9 mouse cellular contexts compared by ENCODE assay signal in genomic region chr9:64174766-64175165, GRCm38 (mm10). TPM values are rescaled to one million over a fixed set of nuclear protein-coding genes. Genes with fewer than 3 reads are reported as not detected.
DNase-seq lines count a peak whose midpoint lies in the region; ATAC-seq and TF ChIP-seq lines count a peak whose summit lies in the region.
"Had no signal": no experiment of that assay in that cellular context is flagged by ENCODE, and none has a peak within 500 bp of the region (broad histone marks: within the 10 kb centered on the region; RNA-seq: fewer than 3 reads in every experiment).

No protein-coding gene starts in this region.

- TF ChIP-seq RAD21 in MEL (IDR thresholded peaks at IDR 0.05; ENCODE audit: low read depth, low read length): no peak

- TF ChIP-seq CTCF in MEL (IDR thresholded peaks at IDR 0.05 in 2 of 3, conservative IDR thresholded peaks at IDR 0.05 in 1 of 3; ENCODE audit: control insufficient read depth in 1 of 3, insufficient read depth in 1 of 3, low read depth in 2 of 3, low read length in 3 of 3, poor library complexity in 1 of 3, severe bottlenecking in 1 of 3): no peak

- no peak overlapping the region for H3K27ac ChIP-seq in heart, embryonic 15.5 days
- H3K27ac ChIP-seq in MEL (ENCODE audit: control insufficient read depth, low read depth, low read length): peak overlapping the region; percentile 68
- H3K27ac ChIP-seq in hindbrain, embryonic 13.5 days: no peak overlapping the region
- no peak overlapping the region for H3K27ac ChIP-seq in midbrain, embryonic 12.5 days (replicated peaks)

- ATAC-seq in heart, embryonic 15.5 days (replicated peaks; ENCODE audit: insufficient number of reproducible peaks, insufficient read depth, low FRiP score, low read depth): no peak
- no peak for ATAC-seq in hindbrain, embryonic 13.5 days (ENCODE audit: low FRiP score)
- no peak for ATAC-seq in midbrain, embryonic 12.5 days (ENCODE audit: low FRiP score, low read depth)

- WGBS in heart, embryonic 15.5 days: 59% methylated on average over 8 of the region's 8 CpGs
- 75% methylated on average over 8 of the region's 8 CpGs for WGBS in hindbrain, embryonic 13.5 days
- 77% methylated on average over 8 of the region's 8 CpGs for WGBS in midbrain, embryonic 12.5 days

- H3K27me3 ChIP-seq in heart, embryonic 15.5 days: no peaks in the 10 kb centered on the region
- no peaks in the 10 kb centered on the region for H3K27me3 ChIP-seq in MEL (ENCODE audit: control insufficient read depth in 1 of 2, insufficient read depth in 2 of 2, low read length in 2 of 2)
- H3K27me3 ChIP-seq in hindbrain, embryonic 13.5 days: no peaks in the 10 kb centered on the region
- no peaks in the 10 kb centered on the region for H3K27me3 ChIP-seq in midbrain, embryonic 12.5 days

- intact Hi-C loops in left cerebral cortex, postnatal 36 days (cut with DNase I): no loop called here

- TF ChIP-seq EP300 in MEL (IDR thresholded peaks at IDR 0.05; ENCODE audit: low read depth in 1 of 2, low read length in 2 of 2): no peak

- H3K4me3 ChIP-seq in heart, embryonic 15.5 days: peak overlapping the region; percentile 99
- H3K4me3 ChIP-seq in MEL (ENCODE audit: control insufficient read depth in 1 of 2, insufficient read depth in 1 of 2, low read depth in 2 of 2, low read length in 2 of 2): peak overlapping the region; percentile 74 to 91
- H3K4me3 ChIP-seq in hindbrain, embryonic 13.5 days: peak overlapping the region; percentile 93
- H3K4me3 ChIP-seq in midbrain, embryonic 12.5 days: peak overlapping the region; percentile 95; the same call in 1 of the 2 replicates

- peaks cover 40% of the 10 kb centered on the region for H3K36me3 ChIP-seq in heart, embryonic 15.5 days
- H3K36me3 ChIP-seq in MEL (ENCODE audit: control insufficient read depth in 1 of 2, insufficient read depth in 2 of 2, low read length in 2 of 2): peaks cover 29 to 46% of the 10 kb centered on the region in 2 experiments
- H3K36me3 ChIP-seq in hindbrain, embryonic 13.5 days: peaks cover 40% of the 10 kb centered on the region
- H3K36me3 ChIP-seq in midbrain, embryonic 12.5 days: peaks cover 37% of the 10 kb centered on the region

- no peak for TF ChIP-seq POLR2A in MEL (IDR thresholded peaks at IDR 0.05; ENCODE audit: control insufficient read depth in 1 of 2, insufficient read depth in 1 of 2, low read depth in 1 of 2, low read length in 2 of 2, poor library complexity in 1 of 2)

- H3K4me2 ChIP-seq in heart, embryonic 15.5 days: peak overlapping the region; percentile 86
- H3K4me2 ChIP-seq in hindbrain, embryonic 13.5 days: peak overlapping the region; percentile 83
- H3K4me2 ChIP-seq in midbrain, embryonic 12.5 days (replicated peaks): peak overlapping the region; percentile 86; the same call in 1 of the 2 replicates

- no peak overlapping the region for H3K9ac ChIP-seq in heart, embryonic 15.5 days
- peak overlapping the region; percentile 100 for H3K9ac ChIP-seq in MEL (ENCODE audit: control insufficient read depth, low read depth, low read length, poor library complexity, severe bottlenecking)
- peak overlapping the region; percentile 39; the same call in 1 of the 2 replicates for H3K9ac ChIP-seq in hindbrain, embryonic 13.5 days
- no peak overlapping the region for H3K9ac ChIP-seq in midbrain, embryonic 12.5 days (replicated peaks)

- no peaks in the 10 kb centered on the region for H3K9me3 ChIP-seq in heart, embryonic 15.5 days (replicated peaks)
- no peaks in the 10 kb centered on the region for H3K9me3 ChIP-seq in MEL (replicated peaks; ENCODE audit: insufficient read depth, low read length)
- H3K9me3 ChIP-seq in hindbrain, embryonic 13.5 days: no peaks in the 10 kb centered on the region
- no peaks in the 10 kb centered on the region for H3K9me3 ChIP-seq in midbrain, embryonic 12.5 days

- H3K79me2 ChIP-seq in MEL (ENCODE audit: control insufficient read depth, insufficient read depth, low read length, poor library complexity): peaks cover 59% of the 10 kb centered on the region

- H3K4me1 ChIP-seq in heart, embryonic 15.5 days (replicated peaks): peaks cover 18% of the 10 kb centered on the region
- H3K4me1 ChIP-seq in MEL (ENCODE audit: control insufficient read depth in 1 of 2, insufficient read depth in 2 of 2, low read length in 2 of 2): peaks cover 0 to 11% of the 10 kb centered on the region in 2 experiments; a peak in 3 of 4 replicates
- peaks cover 35% of the 10 kb centered on the region for H3K4me1 ChIP-seq in hindbrain, embryonic 13.5 days (replicated peaks)
- H3K4me1 ChIP-seq in midbrain, embryonic 12.5 days: peaks cover 13% of the 10 kb centered on the region

- DNase-seq in heart, adult 9 months (ENCODE audit: low spot score in 2 of 2): no peak
- no peak for DNase-seq in MEL (ENCODE audit: low read depth, low spot score)
- no peak for DNase-seq in spleen, postnatal 14 days (ENCODE audit: low spot score in 2 of 2)
- no peak for DNase-seq in left cerebral cortex, postnatal 36 days (ENCODE audit: low spot score in 2 of 2)
- DNase-seq in ovary, postnatal 10 days (ENCODE audit: low spot score): no peak
- DNase-seq: kidney, adult 2 months had no signal

TF ChIP-seq in MEL, 35 proteins besides CTCF, POLR2A, EP300 and RAD21:
- no peak for TF ChIP-seq HCFC1 (IDR thresholded peaks at IDR 0.05; ENCODE audit: low read depth, low read length)
- 0 out of 2 replicates have a peak, but pooled peaks have one; percentile 70 for TF ChIP-seq CHD1 (IDR thresholded peaks at IDR 0.05; ENCODE audit: low read depth, low read length)

RNA-seq across cellular contexts. Expression of gene Rpl4, which starts 1.6 kb away (rescaled TPM):
- 648 and 701 TPM in 2 replicates for polyA plus RNA-seq in heart, embryonic 15.5 days (2015; fragmentation: Nextera tagmentation; extraction: Ambion mirVana)
- total RNA-seq in MEL (2012; rRNA removed): 1,761 and 1,775 TPM in 2 replicates
- polyA plus RNA-seq in MEL (2012; ENCODE audit: insufficient read depth in 1 of 2, insufficient read length in 2 of 2, low read depth in 1 of 2, low replicate concordance in 2 of 2, missing spikeins in 1 of 2): 1,000 to 10,000 TPM in 1 of 2 experiments, 100 to 1,000 TPM in 1; 124 to 3,157 TPM
- 659 and 664 TPM in 2 replicates for polyA plus RNA-seq in hindbrain, embryonic 13.5 days (2015; fragmentation: Nextera tagmentation; extraction: Ambion mirVana)
- 799 and 822 TPM in 2 replicates for polyA plus RNA-seq in midbrain, embryonic 12.5 days (2016; fragmentation: Nextera tagmentation; extraction: Ambion mirVana)
- 100 to 1,000 TPM; 475 to 553 TPM for total RNA-seq in left cerebral cortex, postnatal 36 days (2021)

RNA-seq across cellular contexts. Expression of gene Zwilch, which starts 1.9 kb away (rescaled TPM):
- 14.7 and 19.2 TPM in 2 replicates for polyA plus RNA-seq in heart, embryonic 15.5 days (2015; fragmentation: Nextera tagmentation; extraction: Ambion mirVana)
- total RNA-seq in MEL (2012; rRNA removed): 60.6 and 67.5 TPM in 2 replicates
- polyA plus RNA-seq in MEL (2012; ENCODE audit: insufficient read depth in 1 of 2, insufficient read length in 2 of 2, low read depth in 1 of 2, low replicate concordance in 2 of 2, missing spikeins in 1 of 2): 10 to 100 TPM in 1 of 2 experiments, not detected in 1; 89.2 TPM
- polyA plus RNA-seq in hindbrain, embryonic 13.5 days (2015; fragmentation: Nextera tagmentation; extraction: Ambion mirVana): 6.5 and 7.3 TPM in 2 replicates
- polyA plus RNA-seq in midbrain, embryonic 12.5 days (2016; fragmentation: Nextera tagmentation; extraction: Ambion mirVana): 24.8 and 27.9 TPM in 2 replicates
- 1 to 10 TPM; 2.7 to 4.2 TPM for total RNA-seq in left cerebral cortex, postnatal 36 days (2021)

RNA-seq across cellular contexts. Expression of gene Snapc5, which starts 4.3 kb away (rescaled TPM):
- polyA plus RNA-seq in heart, embryonic 15.5 days (2015; fragmentation: Nextera tagmentation; extraction: Ambion mirVana): 29.6 and 29.9 TPM in 2 replicates
- 9.4 and 10.6 TPM in 2 replicates for total RNA-seq in MEL (2012; rRNA removed)
- 1 to 10 TPM in 1 of 2 experiments, not detected in 1; 8.6 TPM for polyA plus RNA-seq in MEL (2012; ENCODE audit: insufficient read depth in 1 of 2, insufficient read length in 2 of 2, low read depth in 1 of 2, low replicate concordance in 2 of 2, missing spikeins in 1 of 2)
- polyA plus RNA-seq in hindbrain, embryonic 13.5 days (2015; fragmentation: Nextera tagmentation; extraction: Ambion mirVana): 40.5 and 40.8 TPM in 2 replicates
- polyA plus RNA-seq in midbrain, embryonic 12.5 days (2016; fragmentation: Nextera tagmentation; extraction: Ambion mirVana): 34.5 and 35.4 TPM in 2 replicates
- total RNA-seq in left cerebral cortex, postnatal 36 days (2021): 10 to 100 TPM; 20.5 to 22.4 TPM

RNA-seq across cellular contexts. Expression of gene Lctl, which starts 57.8 kb away (rescaled TPM):
- 0.13 TPM in 1 of 2 replicates, not detected in the other for polyA plus RNA-seq in heart, embryonic 15.5 days (2015; fragmentation: Nextera tagmentation; extraction: Ambion mirVana)
- 0.46 and 0.54 TPM in 2 replicates for total RNA-seq in MEL (2012; rRNA removed)
- not detected for polyA plus RNA-seq in MEL (2012; ENCODE audit: insufficient read depth in 1 of 2, insufficient read length in 2 of 2, low read depth in 1 of 2, low replicate concordance in 2 of 2, missing spikeins in 1 of 2)
- 0.12 TPM in 1 of 2 replicates, not detected in the other for polyA plus RNA-seq in hindbrain, embryonic 13.5 days (2015; fragmentation: Nextera tagmentation; extraction: Ambion mirVana)
- polyA plus RNA-seq in midbrain, embryonic 12.5 days (2016; fragmentation: Nextera tagmentation; extraction: Ambion mirVana): not detected in 2 replicates
- total RNA-seq in left cerebral cortex, postnatal 36 days (2021): not detected

Comparison
In these comparisons a context has a peak if more than half of its experiments do, and no peak if none do; other contexts are left out.
1. H3K9ac ChIP-seq: peak in MEL (single experiment) and hindbrain, embryonic 13.5 days (single experiment); none in heart, embryonic 15.5 days (single experiment) and midbrain, embryonic 12.5 days (single experiment).
2. Peak in every context shown above with its lines, with median percentiles within 50 percentile points of each other: H3K4me2 ChIP-seq and H3K4me3 ChIP-seq.